Mouse (Mus musculus) CH12.LX (cell line): Measurements from ENCODE around the gene Adgrf4. TPM values are rescaled to one million over a fixed set of nuclear protein-coding genes. Genes with fewer than 3 reads are reported as not detected.

Source experiments
- DNase-seq: peaks from one replicate; pipeline ENCODE4 v3.0.0-alpha.2; 2013; ENCODE audit errors: extremely low read depth
- H3K27ac ChIP-seq: 2 replicates; pipeline ENCODE4 v1.5.1; 2012; ENCODE audit warnings: low read depth, mild to moderate bottlenecking, control low read depth, moderate library complexity; ENCODE audit not compliant: insufficient read depth
- H3K27me3 ChIP-seq: replicated peaks from 2 replicates; pipeline ENCODE3; 2012; ENCODE audit warnings: inconsistent platforms
- H3K36me3 ChIP-seq, 2 experiments: replicated peaks in 1 of 2; 2 replicates each; pipeline versions ENCODE3 to v1.6.1; 2012; ENCODE audit warnings: inconsistent platforms in 1 of 2, low read length in 1 of 2, mild to moderate bottlenecking in 1 of 2, mixed read lengths in 1 of 2, moderate library complexity in 1 of 2; ENCODE audit not compliant: control insufficient read depth in 1 of 2, insufficient read depth in 1 of 2
- H3K4me1 ChIP-seq, 2 experiments: 2 replicates each; pipeline ENCODE4 v1.6.1; 2012; ENCODE audit warnings: inconsistent platforms in 1 of 2, moderate library complexity in 1 of 2; ENCODE audit not compliant: insufficient read depth in 2 of 2, control insufficient read depth in 1 of 2
- H3K4me2 ChIP-seq: 2 replicates; pipeline ENCODE4 v1.6.1; 2012; ENCODE audit warnings: low read depth, mild to moderate bottlenecking, control low read depth; ENCODE audit not compliant: poor library complexity, insufficient read depth, severe bottlenecking
- H3K4me3 ChIP-seq, 3 experiments: fragments of 150-350 bp in 1 of 3; sonication (generic) in 1 of 3; replicated peaks in 1 of 3; 2 replicates each; pipeline versions ENCODE3 to v1.5.1; 2011 to 2012; ENCODE audit warnings: low read depth in 2 of 3, low read length in 2 of 3, mild to moderate bottlenecking in 2 of 3, moderate library complexity in 2 of 3, control low read depth in 1 of 3, improper control_type of control experiment in 1 of 3, inconsistent platforms in 1 of 3, mixed read lengths in 1 of 3; ENCODE audit not compliant: poor library complexity in 1 of 3
- H3K79me2 ChIP-seq: replicated peaks from 2 replicates; pipeline ENCODE4 v1.6.1; 2012; ENCODE audit warnings: mild to moderate bottlenecking, moderate library complexity; ENCODE audit not compliant: control insufficient read depth, poor library complexity, insufficient read depth, severe bottlenecking; ENCODE audit errors: extremely low read depth
- H3K9ac ChIP-seq: 2 replicates; pipeline ENCODE4 v1.6.1; 2012; ENCODE audit warnings: low read depth, mild to moderate bottlenecking, control low read depth, moderate library complexity; ENCODE audit not compliant: insufficient read depth
- H3K9me3 ChIP-seq: replicated peaks from 2 replicates; pipeline ENCODE3; 2012; ENCODE audit warnings: low read length, inconsistent platforms, mixed read lengths
- BHLHE40 ChIP-seq: IDR thresholded peaks from 2 replicates; pipeline ENCODE4 v1.6.1; 2011; ENCODE audit warnings: mild to moderate bottlenecking, low read depth, low read length, improper control_type of control experiment
- CHD1 ChIP-seq: IDR thresholded peaks from 2 replicates; pipeline ENCODE4 v1.6.1; 2012; ENCODE audit warnings: low read depth, low read length, improper control_type of control experiment, inconsistent platforms
- CTCF ChIP-seq, 2 experiments: IDR thresholded peaks in 1 of 2; conservative IDR thresholded peaks in 1 of 2; 2 replicates each; pipeline ENCODE4 v1.5.1; 2011 to 2012; ENCODE audit warnings: low read depth in 2 of 2, low read length in 2 of 2, improper control_type of control experiment in 1 of 2, inconsistent platforms in 1 of 2, mild to moderate bottlenecking in 1 of 2, moderate library complexity in 1 of 2
- ELF1 ChIP-seq: IDR thresholded peaks from 2 replicates; pipeline ENCODE4 v1.6.1; 2014; ENCODE audit warnings: low read depth, mild to moderate bottlenecking, inconsistent platforms, low read length, improper control_type of control experiment
- ETS1 ChIP-seq: conservative IDR thresholded peaks from 2 replicates; pipeline ENCODE4 v1.6.1; 2012; ENCODE audit warnings: low read depth, mild to moderate bottlenecking, inconsistent platforms, low read length, improper control_type of control experiment, moderate library complexity
- GABPA ChIP-seq: IDR thresholded peaks from 2 replicates; pipeline ENCODE4 v1.6.1; 2012; ENCODE audit warnings: low read depth, low read length, improper control_type of control experiment, inconsistent platforms; ENCODE audit not compliant: insufficient replicate concordance
- JUND ChIP-seq: conservative IDR thresholded peaks from 2 replicates; pipeline ENCODE4 v1.6.1; 2011; ENCODE audit warnings: low read depth, low read length, improper control_type of control experiment
- MEF2A ChIP-seq: IDR thresholded peaks from 2 replicates; pipeline ENCODE4 v1.6.1; 2014; ENCODE audit warnings: low read depth, mild to moderate bottlenecking, inconsistent platforms, low read length, improper control_type of control experiment, borderline replicate concordance
- MXI1 ChIP-seq: IDR thresholded peaks from 2 replicates; pipeline ENCODE4 v1.6.1; 2011; ENCODE audit warnings: mild to moderate bottlenecking, low read depth, low read length, improper control_type of control experiment
- MYC ChIP-seq: IDR thresholded peaks from 2 replicates; pipeline ENCODE4 v1.6.1; 2011; ENCODE audit warnings: low read depth, mild to moderate bottlenecking, improper control_type of control experiment, low read length
- NELFE ChIP-seq: IDR thresholded peaks from 2 replicates; pipeline ENCODE4 v1.6.1; 2011; ENCODE audit warnings: low read depth, low read length, improper control_type of control experiment
- PAX5 ChIP-seq: IDR thresholded peaks from 2 replicates; pipeline ENCODE4 v1.6.1; 2012; ENCODE audit warnings: low read length, inconsistent platforms, mixed read lengths
- POLR2A ChIP-seq: IDR thresholded peaks from 2 replicates; pipeline ENCODE4 v1.6.1; 2011; ENCODE audit warnings: low read depth, mild to moderate bottlenecking, improper control_type of control experiment, low read length
- POLR2AphosphoS2 ChIP-seq: IDR thresholded peaks from 2 replicates; pipeline ENCODE4 v1.6.1; 2011; ENCODE audit warnings: low read depth, low read length, improper control_type of control experiment
- RAD21 ChIP-seq: IDR thresholded peaks from 2 replicates; pipeline ENCODE4 v1.6.1; 2011; ENCODE audit warnings: low read depth, mild to moderate bottlenecking, low read length, improper control_type of control experiment, moderate library complexity
- RCOR1 ChIP-seq: conservative IDR thresholded peaks from 2 replicates; pipeline ENCODE4 v1.6.1; 2012; ENCODE audit warnings: low read depth, mild to moderate bottlenecking, inconsistent platforms, low read length, improper control_type of control experiment
- TCF12 ChIP-seq: IDR thresholded peaks from 2 replicates; pipeline ENCODE4 v1.6.1; 2014; ENCODE audit warnings: low read depth, mild to moderate bottlenecking, inconsistent platforms, low read length, improper control_type of control experiment
- ZC3H11A ChIP-seq: IDR thresholded peaks from 2 replicates; pipeline ENCODE4 v1.6.1; 2012; ENCODE audit warnings: low read depth, mild to moderate bottlenecking, inconsistent platforms, low read length, improper control_type of control experiment
- ZKSCAN1 ChIP-seq: IDR thresholded peaks from 2 replicates; pipeline ENCODE4 v1.6.1; 2012; ENCODE audit warnings: low read depth, inconsistent platforms, low read length, improper control_type of control experiment, borderline replicate concordance
- ZMIZ1 ChIP-seq: IDR thresholded peaks from 2 replicates; pipeline ENCODE4 v1.6.1; 2012; ENCODE audit warnings: low read depth, mild to moderate bottlenecking, inconsistent platforms, low read length, improper control_type of control experiment
- dilution Hi-C: fragments of 300-500 bp; cut with MboI; formaldehyde crosslinking; loops from 2 replicates; pipeline ENCODE4 v1.14.3; 2020; ENCODE audit warnings: low sequenced_read_pairs; ENCODE audit not compliant: extremely low pct_unique_long_range_greater_than_20kb, extremely low pct_ligation_motif_present
- in situ Hi-C: fragments of 300-500 bp; cut with MboI; formaldehyde crosslinking; loops from 3 replicates; pipeline ENCODE4 v1.14.3; 2019; ENCODE audit warnings: low sequenced_read_pairs, low pct_ligation_motif_present, low pct_unique_long_range_greater_than_20kb, mixed read lengths
- polyA plus RNA-seq: library from polyadenylated mRNA; unstranded; fragments of >175 nt; gene quantifications from 2 replicates; pipeline ENCODE4 v1.2.1, GENCODE M21; 2012; ENCODE audit warnings: low read depth; ENCODE audit not compliant: insufficient read length
- total RNA-seq, 2 experiments: library from RNA; depleted of rRNA; stranded (reverse); fragments of 300-350 nt in 1 of 2; fragments of >200 nt in 1 of 2; gene quantifications; 2 replicates each; pipeline ENCODE4 v1.2.3; 2012 to 2014

The Adgrf4 gene
- total and polyA plus RNA-seq, 3 experiments, result not detected

DNA sequence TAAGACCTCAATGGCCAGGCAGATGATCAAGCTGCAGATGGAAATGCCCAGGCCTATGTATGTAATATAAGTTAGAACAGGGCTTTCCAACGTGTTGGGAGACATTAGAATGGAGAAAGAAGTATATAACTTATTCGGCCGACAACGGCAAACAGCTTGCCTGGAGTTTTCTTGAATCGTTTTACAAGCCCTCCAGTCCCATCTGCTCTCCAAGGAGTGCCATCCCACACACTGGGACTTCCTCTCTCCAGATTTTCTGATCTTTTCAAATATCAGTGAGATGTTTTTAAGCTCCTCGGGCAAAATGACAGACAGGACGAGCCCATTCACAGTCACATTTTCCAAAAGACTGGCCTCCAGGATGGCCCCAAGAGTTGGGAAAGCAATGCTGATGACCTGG, 18.6 kb upstream of the Adgrf4 start:
- Histone ChIP-seq H3K9ac (no peak overlapping the region), H3K4me3 (no peak overlapping the region), H3K36me3 (no peaks in the 10 kb centered on the region), H3K27ac (no peak overlapping the region), H3K9me3 (no peaks in the 10 kb centered on the region), H3K27me3 (no peaks in the 10 kb centered on the region), H3K79me2 (no peaks in the 10 kb centered on the region), H3K4me1 (no peaks in the 10 kb centered on the region), H3K4me2 (no peak overlapping the region)
- in situ Hi-C loops, result no loop called here
- DNase-seq, result no peak
- no peak for TF ChIP-seq PAX5
- TF ChIP-seq MEF2A, result no peak
- no peak for TF ChIP-seq ZMIZ1
- no peak for TF ChIP-seq ELF1
- TF ChIP-seq MXI1, result no peak
- no peak for TF ChIP-seq CTCF (conservative IDR thresholded peaks at IDR 0.05 in 1 of 2, IDR thresholded peaks at IDR 0.05 in 1 of 2; ENCODE audit: low read depth in 2 of 2, low read length in 2 of 2)
- no peak for TF ChIP-seq ZC3H11A
- TF ChIP-seq GABPA, result no peak
- TF ChIP-seq TCF12, result no peak
- TF ChIP-seq MYC, result no peak
- TF ChIP-seq POLR2A, result no peak
- no peak for TF ChIP-seq CHD1
- dilution Hi-C loops, result no loop called here

GRCm38 (mm10) chr17:42705611-42706010, 13.5 kb upstream of the Adgrf4 start:
- Histone ChIP-seq H3K27me3 (peaks cover 5% of the 10 kb centered on the region), H3K9me3 (no peaks in the 10 kb centered on the region), H3K27ac (no peak overlapping the region), H3K9ac (no peak overlapping the region), H3K79me2 (no peaks in the 10 kb centered on the region), H3K4me1 (no peaks in the 10 kb centered on the region), H3K4me3 (no peak overlapping the region), H3K4me2 (no peak overlapping the region), H3K36me3 (no peaks in the 10 kb centered on the region)
- dilution Hi-C loops, result no loop called here
- DNase-seq, result no peak
- in situ Hi-C loops, result no loop called here
- no peak for TF ChIP-seq MYC
- no peak for TF ChIP-seq POLR2A
- TF ChIP-seq RCOR1, result no peak
- no peak for TF ChIP-seq ZKSCAN1
- no peak for TF ChIP-seq BHLHE40

- Histone ChIP-seq H3K9ac (no peak overlapping the region), H3K4me2 (no peak overlapping the region), H3K4me1 (no peaks in the 10 kb centered on the region), H3K9me3 (no peaks in the 10 kb centered on the region), H3K79me2 (no peaks in the 10 kb centered on the region), H3K27me3 (peaks cover 9% of the 10 kb centered on the region), H3K36me3 (no peaks in the 10 kb centered on the region), H3K4me3 (no peak overlapping the region), H3K27ac (no peak overlapping the region)
- dilution Hi-C loops (no loop called here), in situ Hi-C loops (no loop called here)
- no peak for DNase-seq
- TF ChIP-seq ZKSCAN1 (no peak), RAD21 (no peak), ETS1 (no peak), RCOR1 (no peak), MXI1 (no peak), PAX5 (no peak), POLR2AphosphoS2 (no peak), TCF12 (no peak), ZMIZ1 (no peak), NELFE (no peak), JUND (no peak), ELF1 (no peak), MEF2A (no peak)
These were observed 10.1 kb upstream of the Adgrf4 start for GRCm38 (mm10) chr17:42702198-42702597.
